Mouse (Mus musculus) stomach, postnatal 0 days (tissue): ENCODE measurements at regions not wholly inside any gene's neighbourhood (a gene's known extent, or its start where the extent isn't known, plus 50 kb on each side); places are given as distances from the start of the nearest gene placed in this dataset.

Experiments
- CTCF ChIP-seq: IDR thresholded peaks from 2 replicates; pipeline ENCODE4 v1.5.1; 2016; ENCODE audit warnings: antibody characterized with exemption, low read depth, mild to moderate bottlenecking, moderate library complexity
- EP300 ChIP-seq: optimal IDR thresholded peaks from 2 replicates; pipeline ENCODE3; 2016; ENCODE audit warnings: antibody characterized with exemption

GRCm38 (mm10) chr2:71666927-71667326 is 78.5 kb upstream of the Itga6 start:
- no peak for TF ChIP-seq CTCF
- no peak for TF ChIP-seq EP300
